Mouse (Mus musculus) forebrain, embryonic 11.5 days (tissue): ENCODE measurements around the gene Ncbp1. TPM values are rescaled to one million over a fixed set of nuclear protein-coding genes. Genes with fewer than 3 reads are reported as not detected.
"Not testable (repeated sequence)": the region's sequence is repeated elsewhere in the genome, so short reads cannot be mapped to it uniquely, and the experiment has no call there.

ENCODE experiments used
- ATAC-seq: fragments of 200-750 bp; cut with Nextera tagmentation; replicated peaks from 2 replicates; pipeline ENCODE4 v1.8.0; 2017; ENCODE audit warnings: moderate TSS enrichment; ENCODE audit not compliant: low FRiP score
- DNase-seq: peaks from one replicate; pipeline ENCODE4 v3.0.0-alpha.2; 2017; ENCODE audit warnings: low spot score
- H3K27ac ChIP-seq: fragments of 300-500 bp; sonication (generic); 2 replicates; pipeline ENCODE4 v1.5.1; 2014; ENCODE audit warnings: low read depth, low read length
- H3K27me3 ChIP-seq: fragments of 300-500 bp; sonication (generic); 2 replicates; pipeline ENCODE4 v1.6.1; 2014; ENCODE audit warnings: mild to moderate bottlenecking, low read length, mixed read lengths; ENCODE audit not compliant: control insufficient read depth, insufficient read depth
- H3K36me3 ChIP-seq: fragments of 300-500 bp; sonication (generic); 2 replicates; pipeline ENCODE4 v1.6.1; 2014; ENCODE audit warnings: mild to moderate bottlenecking, low read length, moderate library complexity, mixed read lengths; ENCODE audit not compliant: control insufficient read depth, insufficient read depth
- H3K4me1 ChIP-seq: fragments of 300-500 bp; sonication (generic); replicated peaks from 2 replicates; pipeline ENCODE4 v1.6.1; 2014; ENCODE audit warnings: low read length, mixed read lengths; ENCODE audit not compliant: control insufficient read depth, insufficient read depth
- H3K4me2 ChIP-seq: fragments of 300-500 bp; sonication (generic); 2 replicates; pipeline ENCODE4 v1.6.1; 2014; ENCODE audit warnings: low read depth, mild to moderate bottlenecking, low read length, moderate library complexity, mixed read lengths; ENCODE audit not compliant: severe bottlenecking
- H3K4me3 ChIP-seq: fragments of 300-500 bp; sonication (generic); 2 replicates; pipeline ENCODE4 v1.5.1; 2014; ENCODE audit warnings: low read depth, low read length
- H3K9ac ChIP-seq: fragments of 300-500 bp; sonication (generic); 2 replicates; pipeline ENCODE4 v1.6.1; 2014; ENCODE audit warnings: low read length
- H3K9me3 ChIP-seq: fragments of 300-500 bp; sonication (generic); 2 replicates; pipeline ENCODE4 v1.6.1; 2016; ENCODE audit warnings: low read length, mixed read lengths; ENCODE audit not compliant: control insufficient read depth
- WGBS: fragments of 180-500 bp; shearing (Covaris S2); extraction: QIAGEN DNeasy Blood & Tissue Kit; methylation state at CpG from one replicate; pipeline ENCODE4 v1.1.7; 2014; 5-methylcytosine and 5-hydroxymethylcytosine counted together
- polyA plus RNA-seq: library from polyadenylated mRNA; unstranded; fragments of >200 nt; fragmentation: Nextera tagmentation; extraction: Ambion mirVana; gene quantifications from 2 replicates; pipeline ENCODE4 v1.2.1, GENCODE M21; 2014

Gene Ncbp1
- polyA plus RNA-seq, 1 experiment from 2014 or later = 147 TPM

DNA sequence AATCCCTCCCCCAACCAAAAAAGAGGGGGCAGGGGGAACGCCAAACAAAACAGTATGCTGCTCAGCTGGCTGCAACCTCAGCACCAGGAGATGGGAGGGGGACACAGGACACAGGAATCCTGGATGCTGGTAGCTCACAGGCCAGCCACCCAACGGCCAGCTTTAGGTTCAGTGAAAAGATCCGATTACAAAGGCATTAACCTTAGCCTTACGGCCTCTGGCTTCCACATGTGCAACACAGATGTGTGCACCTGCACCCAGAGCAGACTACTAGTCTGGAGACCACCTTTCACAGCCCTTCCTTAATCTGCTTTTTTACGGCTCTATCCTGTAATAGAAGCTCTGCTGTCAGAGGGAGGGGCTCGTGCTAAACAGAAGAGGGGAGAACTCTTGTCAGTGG, 42.8 kb downstream of the Ncbp1 start:
- Histone ChIP-seq H3K36me3 (no peaks in the 10 kb centered on the region; the same call in 1 of the 2 replicates), H3K27ac (no peak overlapping the region), H3K9me3 (no peaks in the 10 kb centered on the region), H3K9ac (no peak overlapping the region), H3K4me1 (no peaks in the 10 kb centered on the region), H3K27me3 (no peaks in the 10 kb centered on the region), H3K4me2 (no peak overlapping the region), H3K4me3 (no peak overlapping the region)
- ATAC-seq = no peak
- 68% methylated on average over 6 of the region's 6 CpGs for WGBS
- no peak for DNase-seq

GRCm38 (mm10) chr4:46182181-46182580, 43.8 kb downstream of the Ncbp1 start:
- Histone ChIP-seq H3K27ac (no peak overlapping the region), H3K27me3 (no peaks in the 10 kb centered on the region), H3K4me2 (no peak overlapping the region), H3K4me1 (no peaks in the 10 kb centered on the region), H3K36me3 (no peaks in the 10 kb centered on the region; the same call in 1 of the 2 replicates), H3K4me3 (no peak overlapping the region), H3K9me3 (no peaks in the 10 kb centered on the region), H3K9ac (no peak overlapping the region)
- ATAC-seq (no peak), DNase-seq (no peak)
- WGBS = 89% methylated on average over 7 of the region's 7 CpGs

DNA sequence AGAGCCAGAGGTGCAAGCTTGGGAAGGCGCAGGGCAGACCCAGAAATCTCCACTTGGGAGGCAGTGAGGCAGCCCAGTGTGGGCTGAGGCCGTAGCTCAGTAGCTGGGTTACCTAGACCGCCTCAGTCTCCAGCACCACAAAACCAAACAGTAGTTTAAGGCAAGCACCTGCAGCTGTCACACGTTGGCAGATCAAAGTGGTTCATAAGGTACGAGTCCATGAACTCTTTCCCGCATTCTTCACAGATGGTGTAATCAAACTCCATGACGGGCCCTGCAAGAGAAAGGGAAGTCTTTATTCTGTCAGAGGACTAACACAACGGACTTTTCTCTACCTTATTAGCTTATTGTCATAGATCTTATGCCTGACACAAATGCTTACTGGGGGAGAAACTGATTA, 47.0 kb downstream of the Ncbp1 start:
- Histone ChIP-seq H3K4me2 (no peak overlapping the region), H3K4me3 (no peak overlapping the region), H3K9ac (no peak overlapping the region), H3K27ac (no peak overlapping the region), H3K27me3 (no peaks in the 10 kb centered on the region), H3K36me3 (no peaks in the 10 kb centered on the region; the same call in 1 of the 2 replicates), H3K4me1 (no peaks in the 10 kb centered on the region), H3K9me3 (no peaks in the 10 kb centered on the region)
- 85% methylated on average over 8 of the region's 8 CpGs for WGBS
- ATAC-seq (no peak), DNase-seq (no peak)

- no peak overlapping the region for H3K27ac ChIP-seq
- no peaks in the 10 kb centered on the region for H3K9me3 ChIP-seq
- H3K9ac ChIP-seq = no peak overlapping the region
- no peak for ATAC-seq
- no peaks in the 10 kb centered on the region for H3K27me3 ChIP-seq
- no peaks in the 10 kb centered on the region for H3K4me1 ChIP-seq
- WGBS = 81% methylated on average over 9 of the region's 9 CpGs
- no peak overlapping the region for H3K4me3 ChIP-seq
- no peak for DNase-seq
- H3K36me3 ChIP-seq = no peaks in the 10 kb centered on the region; the same call in 1 of the 2 replicates
- H3K4me2 ChIP-seq = no peak overlapping the region
Measured at GRCm38 (mm10) chr4:46185890-46186289, 47.5 kb downstream of the Ncbp1 start.

GRCm38 (mm10) chr4:46186466-46186865, 48.1 kb downstream of the Ncbp1 start:
- Histone ChIP-seq H3K9ac (no peak overlapping the region), H3K4me1 (no peaks in the 10 kb centered on the region), H3K27me3 (no peaks in the 10 kb centered on the region), H3K4me2 (no peak overlapping the region), H3K36me3 (no peaks in the 10 kb centered on the region; the same call in 1 of the 2 replicates), H3K27ac (no peak overlapping the region), H3K9me3 (no peaks in the 10 kb centered on the region), H3K4me3 (no peak overlapping the region)
- DNase-seq = no peak
- ATAC-seq = no peak
- 82% methylated on average over 3 of the region's 3 CpGs for WGBS

- H3K9ac ChIP-seq, DNase-seq, H3K9me3 ChIP-seq, H3K36me3 ChIP-seq, H3K4me2 ChIP-seq, ATAC-seq, H3K4me1 ChIP-seq, H3K27ac ChIP-seq, H3K27me3 ChIP-seq, H3K4me3 ChIP-seq: not testable (repeated sequence)
Measured at GRCm38 (mm10) chr4:46192011-46192410, 53.6 kb downstream of the Ncbp1 start.

GRCm38 (mm10) chr4:46195781-46196487, 57.5 kb downstream of the Ncbp1 start, which contains the start of gene Xpa:
Xpa (minus strand) TSS chr4:46196311.
- Histone ChIP-seq H3K9ac (peak within 1 kb of the TSS; percentile 92), H3K9me3 (no peaks in the 10 kb centered on the region), H3K4me1 (peaks cover 3% of the 10 kb centered on the region; the same call in 1 of the 2 replicates), H3K27ac (peak within 1 kb of the TSS; percentile 73), H3K4me2 (peak within 1 kb of the TSS; percentile 75), H3K36me3 (no peaks in the 10 kb centered on the region), H3K4me3 (peak within 1 kb of the TSS; percentile 85), H3K27me3 (no peaks in the 10 kb centered on the region; the same call in 1 of the 2 replicates)
- under 1% methylated on average over 70 of the region's 70 CpGs for WGBS
- ATAC-seq (peak; percentile 94), DNase-seq (peak; percentile 96)

GRCm38 (mm10) chr4:46196513-46196912, 58.1 kb downstream of the Ncbp1 start:
- H3K27ac ChIP-seq = no peak overlapping the region
- no peak for ATAC-seq
- 41% methylated on average over 6 of the region's 6 CpGs for WGBS

GRCm38 (mm10) chr4:46198064-46198463, 59.7 kb downstream of the Ncbp1 start:
- Histone ChIP-seq H3K4me1 (peaks cover 9% of the 10 kb centered on the region; the same call in 1 of the 2 replicates), H3K36me3 (no peaks in the 10 kb centered on the region), H3K9me3 (no peaks in the 10 kb centered on the region), H3K9ac (no peak overlapping the region), H3K27ac (no peak overlapping the region), H3K27me3 (peaks cover 4% of the 10 kb centered on the region), H3K4me3 (no peak overlapping the region), H3K4me2 (no peak overlapping the region)
- no peak for ATAC-seq
- DNase-seq = no peak
- 72% methylated on average over 5 of the region's 5 CpGs for WGBS

More at GRCm38 (mm10) chr4:46196513-46196912, 58.1 kb downstream of the Ncbp1 start:
- Histone ChIP-seq H3K36me3 (no peaks in the 10 kb centered on the region), H3K4me2 (peak overlapping the region; percentile 75), H3K9ac (peak overlapping the region; percentile 92), H3K4me3 (peak overlapping the region; percentile 85), H3K9me3 (no peaks in the 10 kb centered on the region), H3K27me3 (no peaks in the 10 kb centered on the region; the same call in 1 of the 2 replicates), H3K4me1 (peaks cover 3% of the 10 kb centered on the region; the same call in 1 of the 2 replicates)
- no peak for DNase-seq
